Mouse (Mus musculus) adrenal gland, adult 10 weeks (tissue): ENCODE results near the gene Rin1. TPM values are rescaled to one million over a fixed set of nuclear protein-coding genes. Genes with fewer than 3 reads are reported as not detected.

Source experiments
- polyA plus RNA-seq: library from polyadenylated mRNA; stranded (reverse); fragments of 350-450 nt; fragmentation: Illumina TruSeq; extraction: RNeasy Lipid Tissue Mini Kit (QIAGEN cat#74804); gene quantifications from one replicate; pipeline ENCODE4 v1.2.3, GENCODE M21; 2014; ENCODE audit warnings: low read depth, low replicate concordance

Gene Rin1
- polyA plus RNA-seq: 0.23 TPM

DNA sequence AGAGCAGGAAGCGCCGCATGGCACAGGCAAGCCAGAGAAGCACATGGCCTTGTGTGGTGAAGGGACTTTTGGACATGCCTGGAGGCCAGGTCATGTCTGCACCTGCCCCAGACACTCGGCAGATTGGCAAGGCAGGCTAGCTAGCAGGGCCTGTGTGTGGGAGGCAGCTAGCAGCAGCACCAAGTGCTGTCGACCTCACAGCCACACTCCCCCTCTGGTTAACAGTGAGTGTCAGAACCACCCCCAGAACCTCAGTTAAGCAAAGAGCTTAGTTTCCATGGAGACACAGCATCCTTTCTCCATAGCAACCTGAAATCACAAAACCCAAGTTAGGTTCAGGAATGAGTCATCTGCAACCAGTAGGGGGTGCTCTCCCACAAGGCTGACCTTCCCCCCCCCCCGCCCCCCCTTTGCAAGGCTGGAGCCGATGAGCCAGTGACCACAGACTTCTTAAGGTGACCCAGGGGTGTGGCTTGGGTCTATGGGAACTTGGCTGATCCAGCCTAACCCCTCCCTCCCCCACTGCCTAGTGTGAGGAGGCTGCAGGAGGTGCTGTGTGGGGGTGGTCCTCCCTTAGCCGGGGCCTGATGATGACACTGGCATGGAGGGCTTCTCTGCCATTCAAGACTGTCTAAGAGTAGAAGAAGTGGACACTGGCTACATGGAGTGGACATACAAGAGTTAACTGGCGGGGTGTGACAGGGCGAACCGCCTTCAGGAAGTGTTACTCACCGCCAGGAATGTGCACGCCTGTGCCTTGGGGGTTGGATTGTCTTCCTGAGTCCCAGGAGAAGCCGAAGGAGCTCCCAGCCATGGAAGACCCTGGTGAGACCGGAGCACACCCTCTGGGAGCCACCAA lies at the start of gene Rin1:
Gene Rin1 (plus strand): TSS at position 435 of the 859 bp plus-strand sequence.

GRCm38 (mm10) chr19:5023621-5024479 lies 26.4 kb upstream of the Rin1 start, which contains the start of gene Slc29a2:
Slc29a2 (plus strand) TSS chr19:5023860.

GRCm38 (mm10) chr19:5038709-5039156 lies 11.5 kb upstream of the Rin1 start, which contains the start of the genes B4gat1 and AC124502.3:
B4gat1 (plus strand) TSS chr19:5038826.
AC124502.3 (plus strand) TSS chr19:5038891.

DNA sequence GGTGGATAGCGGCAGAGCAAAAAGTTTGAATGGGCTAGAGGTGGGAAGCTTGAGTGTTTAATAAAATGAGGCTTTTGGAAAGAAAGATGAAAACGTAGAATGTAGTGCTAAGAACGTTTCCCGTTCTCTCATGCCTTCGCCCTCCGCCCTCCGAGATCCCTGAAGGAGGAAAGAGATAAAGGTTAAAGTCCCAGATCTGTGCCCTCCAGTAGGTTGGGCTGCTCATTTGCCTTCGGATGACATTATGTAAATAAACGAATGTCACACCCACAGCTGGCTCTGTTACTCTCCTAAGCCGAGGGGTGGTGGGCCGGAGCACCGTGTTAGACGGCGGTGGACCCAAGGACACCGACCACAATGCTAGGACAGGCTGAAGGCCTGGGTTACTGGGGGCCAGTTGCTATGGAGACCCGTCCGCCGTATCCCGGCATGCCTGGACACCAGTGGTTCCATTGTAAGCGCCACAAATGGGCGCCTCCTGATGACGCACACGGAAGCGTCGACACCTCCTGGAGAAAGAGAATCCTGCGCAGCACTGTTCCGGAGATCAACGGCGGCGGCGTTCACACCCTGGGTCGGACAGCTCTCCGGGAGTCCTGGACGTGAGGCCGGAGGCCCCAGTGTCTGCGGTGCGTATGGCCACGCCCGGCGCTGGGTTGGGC lies 9.3 kb upstream of the Rin1 start, which contains the start of gene Brms1:
Gene Brms1 (plus strand): TSS at position 493 of the 662 bp plus-strand sequence.

DNA sequence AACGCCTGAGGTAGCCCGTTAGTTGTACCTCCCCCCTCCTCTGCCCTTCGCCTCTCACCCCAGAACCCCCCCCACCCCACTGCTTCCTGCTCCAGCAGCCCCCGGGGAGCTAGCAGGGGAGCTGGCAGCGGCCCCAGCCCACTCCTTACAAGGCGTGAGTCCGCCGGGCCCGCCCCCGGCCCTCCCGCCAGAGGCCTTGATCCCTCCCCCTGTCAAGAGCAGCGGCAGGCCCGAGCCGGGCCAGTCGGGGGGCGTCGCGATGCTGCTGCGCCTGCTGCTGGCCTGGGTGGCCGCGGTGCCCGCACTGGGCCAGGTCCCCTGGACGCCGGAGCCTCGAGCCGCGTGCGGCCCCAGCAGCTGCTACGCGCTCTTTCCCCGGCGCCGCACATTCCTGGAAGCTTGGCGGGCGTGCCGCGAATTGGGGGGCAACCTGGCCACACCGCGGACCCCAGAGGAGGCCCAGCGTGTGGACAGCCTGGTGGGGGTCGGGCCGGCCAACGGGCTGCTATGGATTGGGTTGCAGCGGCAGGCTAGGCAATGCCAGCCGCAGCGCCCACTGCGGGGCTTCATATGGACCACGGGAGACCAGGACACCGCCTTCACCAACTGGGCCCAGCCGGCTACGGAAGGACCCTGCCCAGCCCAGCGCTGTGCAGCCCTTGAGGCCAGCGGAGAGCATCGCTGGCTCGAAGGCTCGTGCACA lies 17.7 kb downstream of the Rin1 start, which contains the start of gene Cd248:
Gene Cd248 (plus strand): TSS at position 212 of the 703 bp plus-strand sequence.

GRCm38 (mm10) chr19:5085145-5085863 lies 35.0 kb downstream of the Rin1 start, which contains the start of gene Tmem151a:
Tmem151a (minus strand) TSS chr19:5085531.

GRCm38 (mm10) chr19:5087884-5088728 lies 37.8 kb downstream of the Rin1 start, which contains the start of gene Yif1a:
Yif1a (plus strand) TSS chr19:5088538.

GRCm38 (mm10) chr19:5098363-5099143 lies 48.3 kb downstream of the Rin1 start, which contains the start of gene Cnih2:
Cnih2 (minus strand) TSS chr19:5098521.

Other genes starting within 250 kb of the Rin1 start
- gene Gm21992, start 238.9 kb upstream of the Rin1 start, polyA plus RNA-seq: 1.9 TPM
- 6.0 TPM for gene Rbm14, start 238.8 kb upstream of the Rin1 start, polyA plus RNA-seq
- 1.8 TPM for gene Ccs, start 211.1 kb upstream of the Rin1 start, polyA plus RNA-seq
- not detected for gene Ccdc87, start 211.1 kb upstream of the Rin1 start, polyA plus RNA-seq
- 112 TPM for gene Ctsf, start 195.4 kb upstream of the Rin1 start, polyA plus RNA-seq
- 2.0 TPM for gene Actn3, start 172.6 kb upstream of the Rin1 start, polyA plus RNA-seq
- gene Zdhhc24, start 171.8 kb upstream of the Rin1 start, polyA plus RNA-seq: 38.0 TPM
- 4.8 TPM for gene Bbs1, start 143.9 kb upstream of the Rin1 start, polyA plus RNA-seq
- gene Dpp3, start 122.2 kb upstream of the Rin1 start, polyA plus RNA-seq: 4.0 TPM
- 4.0 TPM for gene Peli3, start 107.4 kb upstream of the Rin1 start, polyA plus RNA-seq
- gene Mrpl11, start 88.3 kb upstream of the Rin1 start, polyA plus RNA-seq: 25.5 TPM
- gene Npas4, start 60.2 kb upstream of the Rin1 start, polyA plus RNA-seq: not detected
- gene Slc29a2, start 26.6 kb upstream of the Rin1 start, polyA plus RNA-seq: not detected
- 27.2 TPM for gene B4gat1, start 11.7 kb upstream of the Rin1 start, polyA plus RNA-seq
- gene AC124502.3, start 11.6 kb upstream of the Rin1 start, polyA plus RNA-seq: 1.1 TPM
- not detected for gene Brms1, start 9.1 kb upstream of the Rin1 start, polyA plus RNA-seq
- gene Cd248, start 17.6 kb downstream of the Rin1 start, polyA plus RNA-seq: 0.41 TPM
- gene Tmem151a, start 35.0 kb downstream of the Rin1 start, polyA plus RNA-seq: not detected
- 23.0 TPM for gene Yif1a, start 38.1 kb downstream of the Rin1 start, polyA plus RNA-seq
- not detected for gene Cnih2, start 48.0 kb downstream of the Rin1 start, polyA plus RNA-seq
- gene Rab1b, start 56.6 kb downstream of the Rin1 start, polyA plus RNA-seq: 6.5 TPM
- gene Klc2, start 68.1 kb downstream of the Rin1 start, polyA plus RNA-seq: 0.58 TPM
- 5.5 TPM for gene Pacs1, start 222.6 kb downstream of the Rin1 start, polyA plus RNA-seq
- 42.7 TPM for gene Sf3b2, start 245.0 kb downstream of the Rin1 start, polyA plus RNA-seq
- not detected for gene Gal3st3, start 247.8 kb downstream of the Rin1 start, polyA plus RNA-seq